Mouse (Mus musculus) neutrophil, adult 5-6 weeks (primary cell): ENCODE measurements around the gene Olfr209. TPM values are rescaled to one million over a fixed set of nuclear protein-coding genes. Genes with fewer than 3 reads are reported as not detected.
"Not testable (repeated sequence)": the region's sequence is repeated elsewhere in the genome, so short reads cannot be mapped to it uniquely, and the experiment has no call there.

ENCODE experiments used
- ATAC-seq: fragments of 151-379, 151-347 bp; 2 replicates; pipeline ENCODE4 v1.8.0; 2017; ENCODE audit warnings: mild to moderate bottlenecking, moderate TSS enrichment; ENCODE audit not compliant: insufficient number of reproducible peaks, poor library complexity, low FRiP score, severe bottlenecking; ENCODE audit errors: extremely low read depth
- total RNA-seq: library from RNA; stranded (forward); fragments of 200-1000 nt; gene quantifications from 2 replicates; pipeline ENCODE4 v1.2.3, GENCODE M21; 2017

The Olfr209 gene
- total RNA-seq: not detected in 2 replicates

DNA sequence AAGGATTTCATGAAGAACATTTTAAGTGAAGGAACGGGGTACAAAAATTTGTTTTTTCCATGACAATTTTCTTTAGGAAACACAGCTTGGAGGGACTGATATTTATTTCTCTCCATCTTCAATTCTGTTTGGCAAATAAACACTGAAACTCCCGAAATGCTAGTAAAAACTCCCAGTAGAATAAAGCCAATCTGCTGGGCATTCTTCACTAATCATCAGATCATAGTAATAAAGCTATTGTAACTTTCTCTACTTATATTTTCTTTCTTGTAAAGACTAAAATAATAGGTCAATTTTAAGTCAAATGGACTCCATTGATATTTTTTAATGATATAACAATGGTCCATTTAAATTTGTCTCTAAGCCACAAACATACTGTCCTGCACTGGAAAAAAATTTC, at the start of gene Olfr209:
TSS of gene Olfr209 (minus strand) at position 101 of the 400 bp plus-strand sequence.
- no peak for ATAC-seq

DNA sequence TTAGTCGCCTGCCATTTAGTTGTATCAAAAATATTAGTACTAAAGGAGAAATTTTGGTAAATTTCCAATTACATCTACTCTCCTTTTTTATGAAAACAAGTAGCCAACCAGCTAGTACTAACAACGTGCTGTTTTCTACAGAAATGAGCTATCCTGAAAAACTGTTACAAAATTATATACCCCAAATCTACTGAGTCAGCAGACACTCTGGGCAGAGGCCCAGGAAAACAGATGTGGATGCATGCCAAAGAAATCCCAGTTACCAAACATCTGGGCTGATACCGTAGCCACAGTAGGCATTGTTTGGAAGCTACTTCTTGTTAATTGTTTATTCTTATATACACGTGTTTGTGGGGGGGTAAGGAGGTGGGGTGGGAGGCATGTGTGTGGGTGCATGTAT, 49.7 kb upstream of the Olfr209 start:
- ATAC-seq: no peak

DNA sequence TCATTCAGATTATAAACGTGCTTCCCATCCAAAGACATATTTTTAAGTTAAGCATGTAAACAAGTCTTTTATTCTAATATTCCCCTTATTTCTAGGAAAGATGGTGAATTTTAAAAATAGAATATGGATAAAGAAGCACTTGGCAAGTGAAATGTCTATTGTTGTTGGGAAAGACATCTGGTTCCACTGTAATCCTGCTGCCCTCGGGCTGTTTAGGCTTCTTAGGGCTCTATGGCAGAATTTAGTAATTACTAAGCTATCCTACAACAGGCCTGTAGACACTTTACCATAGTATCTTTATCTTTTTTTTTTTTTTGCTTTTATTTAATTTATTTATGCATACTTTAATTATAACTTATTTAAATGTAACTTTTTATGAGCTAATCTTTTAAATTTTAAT, 46.0 kb upstream of the Olfr209 start:
- no peak for ATAC-seq

GRCm38 (mm10) chr16:59409341-59409748, 45.6 kb upstream of the Olfr209 start:
- no peak for ATAC-seq

DNA sequence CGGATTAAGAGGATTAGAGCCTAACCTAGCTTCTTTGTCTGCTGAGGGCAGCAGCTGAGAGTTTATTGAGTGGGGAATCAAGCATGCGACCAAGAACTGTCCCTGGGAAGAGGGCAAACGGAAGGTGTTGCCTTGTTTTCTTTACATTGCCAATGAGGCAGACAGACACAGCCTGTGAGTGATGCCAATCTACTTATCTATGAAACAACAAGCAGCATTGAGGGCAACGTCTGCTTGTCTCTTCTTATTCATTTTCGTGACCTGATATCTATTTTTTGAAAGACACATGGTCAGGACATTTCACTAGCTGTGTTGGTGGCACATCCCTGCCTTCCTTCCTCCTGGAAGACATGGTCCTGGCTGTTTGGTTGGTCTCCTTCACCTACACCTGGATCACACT, 43.2 kb upstream of the Olfr209 start, which contains the start of gene Gabrr3:
TSS of gene Gabrr3 (plus strand) at position 301 of the 400 bp plus-strand sequence.
- no peak for ATAC-seq

DNA sequence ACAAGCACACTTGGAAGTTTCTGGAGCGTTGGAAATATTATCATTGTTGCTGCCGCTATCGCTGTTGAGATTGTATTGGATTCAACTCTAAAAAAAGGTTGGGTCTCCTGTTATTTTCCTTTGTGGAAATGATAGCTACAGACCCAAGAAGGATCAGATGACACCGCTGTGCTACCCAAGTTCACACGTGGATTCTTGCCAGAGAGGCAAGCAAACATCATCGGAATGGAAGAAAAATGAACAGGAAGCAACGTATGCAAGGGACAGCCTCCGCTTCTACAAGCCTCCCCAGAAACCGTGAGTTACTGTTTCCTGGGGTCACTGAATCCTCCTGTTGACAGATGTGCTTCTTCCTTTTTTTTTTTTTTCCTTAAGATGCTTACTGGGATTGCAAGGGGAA, 41.0 kb upstream of the Olfr209 start:
- no peak for ATAC-seq

DNA sequence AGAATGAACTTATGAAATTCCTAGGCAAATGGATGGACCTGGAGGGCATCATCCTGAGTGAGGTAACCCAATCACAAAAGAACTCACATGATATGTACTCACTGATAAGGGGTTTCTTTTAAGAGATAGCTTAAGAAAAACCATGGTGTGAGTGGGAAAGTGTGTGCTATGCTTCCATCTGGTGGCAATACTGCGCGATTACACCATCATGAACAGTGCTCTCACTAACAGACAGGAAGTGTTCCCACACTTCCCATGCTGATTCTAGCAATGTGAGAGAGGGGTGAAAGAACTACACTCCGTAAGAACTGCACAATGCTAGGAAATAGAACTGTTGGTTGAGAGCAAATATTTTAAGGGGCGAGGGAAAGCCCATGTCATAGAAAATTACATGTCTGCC, 39.9 kb upstream of the Olfr209 start:
- ATAC-seq: peak; percentile 23; the same call in 1 of the 2 replicates

DNA sequence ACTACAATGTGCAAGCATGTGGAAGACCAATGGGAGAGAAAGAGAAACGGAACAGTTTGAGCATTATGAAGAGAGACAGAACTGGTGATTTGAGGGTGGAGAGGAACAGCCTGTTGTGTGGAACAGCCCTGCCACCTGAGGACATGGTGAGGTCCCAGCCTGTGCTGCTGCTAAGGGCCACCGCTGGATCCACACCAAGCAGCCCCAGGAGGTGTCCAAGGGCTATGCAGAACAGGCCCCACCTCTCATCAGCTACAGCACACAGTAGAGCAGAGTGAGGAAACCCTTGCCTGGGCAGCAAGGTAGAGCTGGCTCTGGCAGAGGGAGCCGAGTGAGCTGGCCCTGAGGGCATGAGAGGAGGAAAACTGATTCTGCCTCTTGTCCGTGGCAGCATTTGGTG, 38.2 kb upstream of the Olfr209 start:
- no peak for ATAC-seq

- no peak for ATAC-seq
Observed at GRCm38 (mm10) chr16:59401102-59401501, 37.3 kb upstream of the Olfr209 start.

- ATAC-seq: no peak
Observed at GRCm38 (mm10) chr16:59393300-59393699, 29.5 kb upstream of the Olfr209 start.

DNA sequence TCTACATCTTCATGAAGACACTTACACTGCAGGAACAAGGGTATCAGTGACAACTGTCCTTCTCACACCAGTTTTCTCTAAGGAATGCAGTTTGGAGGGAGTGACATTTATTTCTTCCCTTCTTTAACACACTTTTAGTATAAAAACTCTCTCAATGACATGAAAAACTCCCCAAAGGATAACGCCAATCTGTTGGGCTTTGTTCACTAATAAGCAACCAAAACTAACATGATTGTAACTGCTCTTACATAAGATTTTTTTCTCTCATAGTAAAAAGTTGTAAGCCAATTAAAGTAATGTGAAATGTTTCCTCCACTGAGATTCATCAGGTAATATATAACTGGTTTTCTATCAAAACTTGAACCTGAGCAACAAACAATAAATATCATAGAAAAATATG, 14.6 kb downstream of the Olfr209 start, which contains the start of gene Olfr206:
TSS of gene Olfr206 (minus strand) at position 101 of the 400 bp plus-strand sequence.
- no peak for ATAC-seq

- no peak for ATAC-seq
Observed at GRCm38 (mm10) chr16:59331038-59331437, 32.8 kb downstream of the Olfr209 start, which contains the start of gene Olfr205. Gene Olfr205 (minus strand): TSS chr16:59331138.

DNA sequence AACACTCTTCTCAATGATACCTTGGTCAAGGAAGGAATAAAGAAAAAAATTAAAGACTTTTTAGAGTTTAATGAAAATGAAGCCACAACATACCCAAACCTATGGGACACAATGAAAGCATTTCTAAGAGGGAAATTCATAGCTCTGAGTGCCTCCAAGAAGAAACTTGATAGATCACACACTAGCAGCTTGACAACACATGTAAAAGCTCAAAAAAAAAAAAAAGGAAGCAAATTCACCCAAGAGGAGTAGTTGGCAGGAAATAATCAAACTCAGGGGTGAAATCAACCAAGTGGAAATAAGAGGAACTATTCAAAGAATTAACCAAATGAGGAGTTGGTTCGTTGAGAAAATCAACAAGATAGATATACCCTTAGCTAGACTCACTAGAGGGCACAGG, 40.5 kb downstream of the Olfr209 start:
- not testable (repeated sequence) for ATAC-seq

- ATAC-seq: no peak
Observed at GRCm38 (mm10) chr16:59318148-59318547, 45.6 kb downstream of the Olfr209 start, which contains the start of gene Olfr204. Gene Olfr204 (minus strand): TSS chr16:59318248.

Other genes starting within 250 kb of the Olfr209 start
- gene Olfr194, start 242.9 kb downstream of the Olfr209 start, total RNA-seq: 0.12 TPM in 1 of 2 replicates, not detected in the other
- not detected in 2 replicates for gene Olfr195, start 216.9 kb downstream of the Olfr209 start, total RNA-seq
- gene Olfr196, start 193.5 kb downstream of the Olfr209 start, total RNA-seq: not detected in 2 replicates
- not detected in 2 replicates for gene Olfr198, start 160.5 kb downstream of the Olfr209 start, total RNA-seq
- not detected in 2 replicates for gene Olfr199, start 144.2 kb downstream of the Olfr209 start, total RNA-seq
- gene Olfr201, start 91.4 kb downstream of the Olfr209 start, total RNA-seq: not detected in 2 replicates
- not detected in 2 replicates for gene Olfr202, start 77.2 kb downstream of the Olfr209 start, total RNA-seq
- not detected in 2 replicates for gene Olfr203, start 65.1 kb downstream of the Olfr209 start, total RNA-seq
- gene Olfr204, start 45.7 kb downstream of the Olfr209 start, total RNA-seq: not detected in 2 replicates
- not detected in 2 replicates for gene Olfr205, start 32.9 kb downstream of the Olfr209 start, total RNA-seq
- gene Olfr206, start 14.7 kb downstream of the Olfr209 start, total RNA-seq: 0.47 TPM in 1 of 2 replicates, not detected in the other
- not detected in 2 replicates for gene Gabrr3, start 43.3 kb upstream of the Olfr209 start, total RNA-seq
- 57.2 and 68.2 TPM in 2 replicates for gene Riox2, start 107.8 kb upstream of the Olfr209 start, total RNA-seq
- gene Crybg3, start 237.0 kb upstream of the Olfr209 start, total RNA-seq: 37.0 and 38.8 TPM in 2 replicates